Mouse (Mus musculus): ENCODE measurements around the gene Wwox. TPM values are rescaled to one million over a fixed set of nuclear protein-coding genes. Genes with fewer than 3 reads are reported as not detected.

The Wwox gene
- polyA plus RNA-seq, 1 experiment from 2014 or later = 20.2 TPM

DNA sequence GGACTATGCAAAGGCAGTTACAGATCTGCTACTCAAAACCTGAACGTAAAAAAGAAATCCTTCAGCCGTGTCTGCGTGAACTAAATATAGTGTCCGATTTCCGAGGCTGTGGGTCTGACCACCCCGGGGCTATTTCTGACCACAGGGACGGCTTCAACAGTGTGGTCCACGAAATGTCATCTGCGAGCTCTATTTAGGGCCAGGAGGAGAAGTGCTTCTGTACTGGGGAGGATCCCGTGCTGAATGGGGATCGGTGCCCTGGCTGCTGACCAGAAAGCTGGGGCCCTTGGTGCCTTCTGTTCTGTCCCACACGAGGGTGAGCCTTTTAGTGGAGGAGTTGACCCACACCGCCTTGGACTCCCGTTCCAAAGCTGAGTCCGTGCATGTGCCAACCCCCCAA is 395.3 kb downstream of the Wwox start:
- H3K27ac ChIP-seq (ENCODE audit: low read length) = no peak overlapping the region
- H3K4me3 ChIP-seq (ENCODE audit: low read length) = no peak overlapping the region
- no peaks in the 10 kb centered on the region for H3K9me3 ChIP-seq (ENCODE audit: low read length)
- H3K9ac ChIP-seq (replicated peaks; ENCODE audit: low read length) = no peak overlapping the region
- WGBS = 51% methylated on average over 15 of the region's 15 CpGs
- H3K4me2 ChIP-seq (replicated peaks; ENCODE audit: low read depth, low read length) = no peak overlapping the region
- no peaks in the 10 kb centered on the region for H3K27me3 ChIP-seq (ENCODE audit: insufficient read depth, low read length)
- ATAC-seq (ENCODE audit: low FRiP score, low TSS enrichment) = no peak
- 0 out of 2 replicates have a peak, but pooled peaks cover 2% of the 10 kb centered on the region for H3K4me1 ChIP-seq (ENCODE audit: insufficient read depth, low read length)
- no peaks in the 10 kb centered on the region for H3K36me3 ChIP-seq (ENCODE audit: insufficient read depth, low read length)

DNA sequence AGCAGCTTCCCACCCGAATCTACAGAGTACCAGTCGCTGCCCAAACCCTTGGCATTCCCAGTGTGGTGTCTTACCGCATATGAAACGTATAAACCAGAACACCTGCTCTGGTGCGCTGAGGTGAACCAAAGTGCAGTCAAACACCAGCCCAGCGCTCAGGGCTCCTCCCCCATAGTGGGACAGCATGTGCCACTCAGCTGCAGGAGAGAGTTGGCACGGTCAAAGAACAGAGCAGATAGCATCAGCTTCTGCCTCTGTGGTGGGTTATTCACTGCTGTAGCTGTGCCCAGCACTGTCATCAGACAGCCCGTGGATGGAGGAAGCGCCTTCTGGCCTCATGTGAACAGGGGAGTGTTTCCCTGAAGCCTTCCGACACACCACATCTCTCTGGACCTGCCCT is 400.5 kb downstream of the Wwox start:
- Histone ChIP-seq H3K27me3 (ENCODE audit: insufficient read depth, low read length) (no peaks in the 10 kb centered on the region), H3K9me3 (ENCODE audit: low read length) (no peaks in the 10 kb centered on the region), H3K36me3 (ENCODE audit: insufficient read depth, low read length) (no peaks in the 10 kb centered on the region), H3K4me3 (ENCODE audit: low read length) (no peak overlapping the region), H3K4me2 (replicated peaks; ENCODE audit: low read depth, low read length) (no peak overlapping the region), H3K9ac (replicated peaks; ENCODE audit: low read length) (no peak overlapping the region), H3K4me1 (ENCODE audit: insufficient read depth, low read length) (no peaks in the 10 kb centered on the region), H3K27ac (ENCODE audit: low read length) (no peak overlapping the region)
- no peak; the same call in 1 of the 2 replicates for ATAC-seq (ENCODE audit: low FRiP score, low TSS enrichment)
- WGBS = 89% methylated on average over 10 of the region's 10 CpGs

DNA sequence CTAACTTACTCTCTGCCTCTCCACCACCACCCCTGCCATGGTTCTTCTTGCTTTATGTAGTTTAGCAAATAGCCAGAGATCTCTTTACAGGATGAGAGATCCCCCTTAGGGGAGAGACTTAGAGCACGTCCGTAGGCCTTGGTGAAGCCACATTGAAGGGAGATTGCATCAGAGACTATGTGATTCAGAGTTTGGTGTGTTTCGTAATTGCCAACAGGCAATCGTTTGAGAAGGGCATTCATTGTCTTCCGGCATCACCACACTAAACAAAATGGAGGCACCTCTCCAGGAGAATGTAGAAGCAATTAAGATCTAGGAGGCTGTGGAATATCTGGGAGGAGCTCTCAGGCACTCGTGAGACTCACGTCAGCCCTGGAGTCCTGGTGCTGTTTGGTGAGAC is 408.2 kb downstream of the Wwox start:
- no peak overlapping the region for H3K9ac ChIP-seq (replicated peaks; ENCODE audit: low read length)
- no peak for ATAC-seq (ENCODE audit: low FRiP score, low TSS enrichment)
- peaks cover 22% of the 10 kb centered on the region for H3K4me1 ChIP-seq (ENCODE audit: insufficient read depth, low read length)
- no peaks in the 10 kb centered on the region for H3K27me3 ChIP-seq (ENCODE audit: insufficient read depth, low read length)
- no peaks in the 10 kb centered on the region for H3K9me3 ChIP-seq (ENCODE audit: low read length)
- no peak overlapping the region for H3K4me2 ChIP-seq (replicated peaks; ENCODE audit: low read depth, low read length)
- H3K4me3 ChIP-seq (ENCODE audit: low read length) = no peak overlapping the region
- 89% methylated on average over 7 of the region's 7 CpGs for WGBS
- no peaks in the 10 kb centered on the region for H3K36me3 ChIP-seq (ENCODE audit: insufficient read depth, low read length)
- no peak overlapping the region for H3K27ac ChIP-seq (ENCODE audit: low read length)

- Histone ChIP-seq H3K4me1 (ENCODE audit: insufficient read depth, low read length) (peaks cover 22% of the 10 kb centered on the region), H3K4me2 (replicated peaks; ENCODE audit: low read depth, low read length) (no peak overlapping the region), H3K36me3 (ENCODE audit: insufficient read depth, low read length) (no peaks in the 10 kb centered on the region), H3K27ac (ENCODE audit: low read length) (no peak overlapping the region), H3K4me3 (ENCODE audit: low read length) (no peak overlapping the region), H3K27me3 (ENCODE audit: insufficient read depth, low read length) (no peaks in the 10 kb centered on the region), H3K9me3 (ENCODE audit: low read length) (no peaks in the 10 kb centered on the region), H3K9ac (replicated peaks; ENCODE audit: low read length) (no peak overlapping the region)
- ATAC-seq (ENCODE audit: low FRiP score, low TSS enrichment) = no peak
- WGBS = 59% methylated on average over 9 of the region's 9 CpGs
Measured at GRCm38 (mm10) chr8:114849461-114849860, 410.0 kb downstream of the Wwox start.

- Histone ChIP-seq H3K4me1 (ENCODE audit: insufficient read depth, low read length) (peaks cover 22% of the 10 kb centered on the region), H3K9ac (replicated peaks; ENCODE audit: low read length) (no peak overlapping the region), H3K4me2 (replicated peaks; ENCODE audit: low read depth, low read length) (0 out of 2 replicates have a peak overlapping the region, but pooled peaks have one; percentile 5), H3K36me3 (ENCODE audit: insufficient read depth, low read length) (no peaks in the 10 kb centered on the region), H3K9me3 (ENCODE audit: low read length) (no peaks in the 10 kb centered on the region), H3K27me3 (ENCODE audit: insufficient read depth, low read length) (no peaks in the 10 kb centered on the region), H3K4me3 (ENCODE audit: low read length) (no peak overlapping the region), H3K27ac (ENCODE audit: low read length) (no peak overlapping the region)
- 42% methylated on average over 14 of the region's 15 CpGs for WGBS
- peak; percentile 56; the same call in 1 of the 2 replicates for ATAC-seq (ENCODE audit: low FRiP score, low TSS enrichment)
Measured at GRCm38 (mm10) chr8:114850014-114850870, 410.8 kb downstream of the Wwox start.

- Histone ChIP-seq H3K27ac (ENCODE audit: low read length) (no peak overlapping the region), H3K36me3 (ENCODE audit: insufficient read depth, low read length) (no peaks in the 10 kb centered on the region), H3K9ac (replicated peaks; ENCODE audit: low read length) (no peak overlapping the region), H3K9me3 (ENCODE audit: low read length) (no peaks in the 10 kb centered on the region), H3K4me3 (ENCODE audit: low read length) (no peak overlapping the region), H3K4me1 (ENCODE audit: insufficient read depth, low read length) (peaks cover 22% of the 10 kb centered on the region), H3K4me2 (replicated peaks; ENCODE audit: low read depth, low read length) (no peak overlapping the region), H3K27me3 (ENCODE audit: insufficient read depth, low read length) (no peaks in the 10 kb centered on the region)
- ATAC-seq (ENCODE audit: low FRiP score, low TSS enrichment) = no peak
- 89% methylated on average over 4 of the region's 4 CpGs for WGBS
Measured at GRCm38 (mm10) chr8:114853765-114854164, 414.3 kb downstream of the Wwox start.

GRCm38 (mm10) chr8:114855833-114856232 is 416.4 kb downstream of the Wwox start:
- WGBS = 26% methylated on average over 7 of the region's 7 CpGs
- H3K27ac ChIP-seq (ENCODE audit: low read length) = no peak overlapping the region

DNA sequence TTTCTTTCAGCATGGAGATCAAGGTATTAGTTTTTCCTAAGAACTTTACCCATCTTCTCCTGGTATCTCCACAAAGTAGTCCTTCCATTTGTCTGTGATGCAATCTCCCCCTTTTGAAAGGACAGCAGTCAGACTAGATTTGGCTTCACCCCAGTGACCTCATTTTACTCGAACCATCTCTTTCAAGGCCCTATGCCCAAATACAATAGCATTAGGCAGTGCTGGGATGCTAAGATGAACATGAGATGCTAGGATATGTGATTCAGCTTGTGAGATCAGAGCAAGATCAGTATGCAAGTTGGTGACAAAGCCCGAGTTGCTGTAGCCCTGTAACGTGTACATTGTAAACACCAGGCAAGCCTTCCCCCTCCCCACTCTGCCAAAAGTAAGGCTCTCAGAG is 426.5 kb downstream of the Wwox start:
- Histone ChIP-seq H3K4me3 (ENCODE audit: low read length) (no peak overlapping the region), H3K36me3 (ENCODE audit: insufficient read depth, low read length) (no peaks in the 10 kb centered on the region), H3K27ac (ENCODE audit: low read length) (no peak overlapping the region), H3K27me3 (ENCODE audit: insufficient read depth, low read length) (no peaks in the 10 kb centered on the region), H3K9ac (replicated peaks; ENCODE audit: low read length) (no peak overlapping the region), H3K4me1 (ENCODE audit: insufficient read depth, low read length) (peaks cover 6% of the 10 kb centered on the region; the same call in 1 of the 2 replicates), H3K4me2 (replicated peaks; ENCODE audit: low read depth, low read length) (no peak overlapping the region), H3K9me3 (ENCODE audit: low read length) (peaks cover 8% of the 10 kb centered on the region; the same call in 1 of the 2 replicates)
- no peak for ATAC-seq (ENCODE audit: low FRiP score, low TSS enrichment)
- WGBS = 83% methylated on average over 3 of the region's 3 CpGs

More at GRCm38 (mm10) chr8:114855833-114856232, 416.4 kb downstream of the Wwox start:
- no peak overlapping the region for H3K9ac ChIP-seq (replicated peaks; ENCODE audit: low read length)
- H3K4me3 ChIP-seq (ENCODE audit: low read length) = no peak overlapping the region
- no peak for ATAC-seq (ENCODE audit: low FRiP score, low TSS enrichment)
- peaks cover 6% of the 10 kb centered on the region; the same call in 1 of the 2 replicates for H3K4me1 ChIP-seq (ENCODE audit: insufficient read depth, low read length)
- H3K27me3 ChIP-seq (ENCODE audit: insufficient read depth, low read length) = no peaks in the 10 kb centered on the region
- H3K9me3 ChIP-seq (ENCODE audit: low read length) = no peaks in the 10 kb centered on the region
- H3K36me3 ChIP-seq (ENCODE audit: insufficient read depth, low read length) = no peaks in the 10 kb centered on the region
- H3K4me2 ChIP-seq (replicated peaks; ENCODE audit: low read depth, low read length) = no peak overlapping the region

- peaks cover 6% of the 10 kb centered on the region; the same call in 1 of the 2 replicates for H3K4me1 ChIP-seq (ENCODE audit: insufficient read depth, low read length)
- H3K4me2 ChIP-seq (replicated peaks; ENCODE audit: low read depth, low read length) = no peak overlapping the region
- H3K9me3 ChIP-seq (ENCODE audit: low read length) = peaks cover 8% of the 10 kb centered on the region; the same call in 1 of the 2 replicates
- 93% methylated on average over 6 of the region's 6 CpGs for WGBS
- no peaks in the 10 kb centered on the region for H3K36me3 ChIP-seq (ENCODE audit: insufficient read depth, low read length)
- no peaks in the 10 kb centered on the region for H3K27me3 ChIP-seq (ENCODE audit: insufficient read depth, low read length)
- H3K27ac ChIP-seq (ENCODE audit: low read length) = no peak overlapping the region
- no peak overlapping the region for H3K4me3 ChIP-seq (ENCODE audit: low read length)
- no peak overlapping the region for H3K9ac ChIP-seq (replicated peaks; ENCODE audit: low read length)
- ATAC-seq (ENCODE audit: low FRiP score, low TSS enrichment) = no peak
Measured at GRCm38 (mm10) chr8:114869321-114869720, 429.9 kb downstream of the Wwox start.

- Histone ChIP-seq H3K9me3 (ENCODE audit: low read length) (peaks cover 8% of the 10 kb centered on the region; the same call in 1 of the 2 replicates), H3K4me3 (ENCODE audit: low read length) (no peak overlapping the region), H3K36me3 (ENCODE audit: insufficient read depth, low read length) (no peaks in the 10 kb centered on the region), H3K9ac (replicated peaks; ENCODE audit: low read length) (no peak overlapping the region), H3K4me2 (replicated peaks; ENCODE audit: low read depth, low read length) (no peak overlapping the region), H3K4me1 (ENCODE audit: insufficient read depth, low read length) (peaks cover 6% of the 10 kb centered on the region; the same call in 1 of the 2 replicates), H3K27me3 (ENCODE audit: insufficient read depth, low read length) (no peaks in the 10 kb centered on the region), H3K27ac (ENCODE audit: low read length) (no peak overlapping the region)
- ATAC-seq (ENCODE audit: low FRiP score, low TSS enrichment) = no peak
- WGBS = 89% methylated on average over 8 of the region's 8 CpGs
Measured at GRCm38 (mm10) chr8:114870410-114870809, 431.0 kb downstream of the Wwox start.

All from kidney, embryonic 16.5 days (tissue).